Mouse (Mus musculus) kidney, embryonic 14.5 days (tissue): ENCODE measurements around the gene Fam185a. TPM values are rescaled to one million over a fixed set of nuclear protein-coding genes. Genes with fewer than 3 reads are reported as not detected.

ENCODE experiments used
- ATAC-seq: fragments of 200-750 bp; cut with Nextera tagmentation; 2 replicates; pipeline ENCODE4 v1.8.0; 2017; ENCODE audit warnings: moderate number of reproducible peaks, mild to moderate bottlenecking, moderate TSS enrichment, moderate library complexity; ENCODE audit not compliant: low FRiP score, low TSS enrichment
- H3K27ac ChIP-seq: fragments of 300-500 bp; sonication (generic); 2 replicates; pipeline ENCODE4 v1.5.1; 2014; ENCODE audit warnings: low read depth, mild to moderate bottlenecking, low read length, moderate library complexity, mixed read lengths
- H3K27me3 ChIP-seq: fragments of 300-500 bp; sonication (generic); 2 replicates; pipeline ENCODE4 v1.6.1; 2014; ENCODE audit warnings: mild to moderate bottlenecking, low read length; ENCODE audit not compliant: control insufficient read depth, insufficient read depth
- H3K36me3 ChIP-seq: fragments of 300-500 bp; sonication (generic); 2 replicates; pipeline ENCODE4 v1.6.1; 2014; ENCODE audit warnings: low read length, mixed read lengths; ENCODE audit not compliant: control insufficient read depth, insufficient read depth
- H3K4me1 ChIP-seq: fragments of 300-500 bp; sonication (generic); 2 replicates; pipeline ENCODE4 v1.6.1; 2014; ENCODE audit warnings: low read length, mixed read lengths; ENCODE audit not compliant: control insufficient read depth, insufficient read depth
- H3K4me2 ChIP-seq: fragments of 300-500 bp; sonication (generic); replicated peaks from 2 replicates; pipeline ENCODE4 v1.6.1; 2014; ENCODE audit warnings: low read depth, mild to moderate bottlenecking, low read length
- H3K4me3 ChIP-seq: fragments of 300-500 bp; sonication (generic); 2 replicates; pipeline ENCODE4 v1.5.1; 2014; ENCODE audit warnings: mild to moderate bottlenecking, low read length
- H3K9ac ChIP-seq: fragments of 300-500 bp; sonication (generic); 2 replicates; pipeline ENCODE4 v1.6.1; 2014; ENCODE audit warnings: low read depth, mild to moderate bottlenecking, low read length, moderate library complexity
- H3K9me3 ChIP-seq: fragments of 300-500 bp; sonication (generic); 2 replicates; pipeline ENCODE4 v1.6.1; 2016; ENCODE audit warnings: low read length; ENCODE audit not compliant: control insufficient read depth
- WGBS: fragments of 180-500 bp; shearing (Covaris S2); extraction: QIAGEN DNeasy Blood & Tissue Kit; methylation state at CpG from one replicate; pipeline ENCODE4 v1.1.7; 2014; 5-methylcytosine and 5-hydroxymethylcytosine counted together
- polyA plus RNA-seq: library from polyadenylated mRNA; unstranded; fragments of >200 nt; fragmentation: Nextera tagmentation; extraction: Ambion mirVana; gene quantifications from 2 replicates; pipeline ENCODE4 v1.2.1, GENCODE M21; 2014

The Fam185a gene
- 5.8 and 7.4 TPM in 2 replicates for polyA plus RNA-seq

DNA sequence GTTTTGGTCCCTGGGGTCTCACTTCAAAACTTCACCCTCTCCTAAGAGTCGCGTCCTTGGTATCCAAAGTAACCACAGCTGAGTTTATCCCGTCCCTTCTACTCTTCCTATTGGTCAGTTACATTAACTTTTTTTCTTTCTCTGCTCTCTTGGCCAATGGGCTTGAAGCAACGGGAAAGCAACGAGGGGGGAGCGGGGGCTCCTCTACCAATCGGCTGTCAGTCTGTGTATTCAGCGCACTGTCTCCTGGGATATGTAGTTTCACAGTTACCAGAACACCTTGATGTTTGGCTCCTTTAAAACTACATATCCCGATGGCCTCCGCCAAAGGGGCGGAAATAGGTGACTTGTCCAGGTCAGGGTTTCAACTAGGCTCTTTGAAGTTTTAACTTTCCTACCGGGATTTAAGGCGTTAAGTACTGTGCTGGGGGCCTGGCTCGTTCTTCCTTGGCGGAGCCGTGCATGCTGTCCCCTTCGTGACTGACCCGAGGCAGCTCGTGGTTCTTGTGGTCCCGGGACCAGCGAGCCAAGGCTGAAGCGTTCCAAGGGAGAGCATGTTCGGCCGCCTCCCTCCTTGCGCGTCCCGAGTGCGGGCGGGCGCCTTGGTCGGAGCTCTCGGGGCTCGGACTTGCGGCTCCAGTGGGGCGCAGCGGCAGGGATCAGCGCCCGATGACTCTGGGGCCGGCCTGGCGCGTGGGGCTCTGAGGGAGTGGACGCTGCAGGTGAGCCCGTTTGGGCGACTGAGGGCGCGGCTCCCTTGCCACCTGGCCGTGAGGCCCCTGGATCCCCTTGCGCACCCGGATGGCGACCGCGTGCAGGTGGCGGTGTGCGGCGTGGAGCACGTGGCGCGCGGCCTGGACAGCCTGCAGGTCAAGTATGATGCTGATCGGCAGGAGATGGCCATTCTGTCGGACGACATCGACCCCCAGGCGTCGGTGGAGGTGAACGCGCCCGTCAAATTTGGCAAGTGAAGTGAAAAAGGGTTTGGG lies at the start of gene Fam185a, which contains the start of gene Ccdc146:
Gene Fam185a, plus strand, starts transcription at position 345 of the 989 bp plus-strand sequence.
Gene Ccdc146, minus strand, starts transcription at position 64 of the 989 bp plus-strand sequence.
- WGBS, result under 1% methylated on average over 63 of the region's 68 CpGs
- Histone ChIP-seq H3K27ac (peak within 1 kb of the TSS; percentile 63; the same call in 1 of the 2 replicates), H3K4me2 (peak within 1 kb of the TSS; percentile 96)

DNA sequence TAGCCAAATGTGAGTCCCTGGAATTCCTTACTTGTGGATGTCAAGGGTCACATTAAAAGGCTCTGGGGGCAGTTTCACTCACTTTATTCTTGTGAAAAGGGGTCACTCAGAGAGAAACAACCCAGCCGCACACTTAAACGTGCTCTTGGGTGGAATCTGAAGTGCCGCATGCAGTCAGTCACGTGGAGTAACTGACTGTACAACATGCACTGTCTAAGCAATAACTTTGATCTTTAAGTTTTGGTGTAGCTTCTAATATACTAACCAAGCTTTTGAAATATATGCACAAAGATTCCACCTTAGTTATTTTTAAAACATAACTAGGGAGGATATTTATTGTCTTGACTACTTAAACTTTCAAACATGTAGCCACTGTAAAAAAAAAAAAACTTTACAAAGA lies 47.8 kb upstream of the Fam185a start:
- H3K9me3 ChIP-seq, result no peaks in the 10 kb centered on the region
- no peak overlapping the region for H3K27ac ChIP-seq
- no peak overlapping the region for H3K4me2 ChIP-seq
- H3K36me3 ChIP-seq, result no peaks in the 10 kb centered on the region
- peaks cover 19% of the 10 kb centered on the region for H3K27me3 ChIP-seq
- 0 out of 2 replicates have a peak, but pooled peaks cover 4% of the 10 kb centered on the region for H3K4me1 ChIP-seq
- no peak for ATAC-seq
- no peak overlapping the region for H3K9ac ChIP-seq
- H3K4me3 ChIP-seq, result no peak overlapping the region
- WGBS, result 85% methylated on average over 4 of the region's 4 CpGs

More for the DNA sequence above, at the start of gene Fam185a, which contains the start of gene Ccdc146:
- Histone ChIP-seq H3K36me3 (no peaks in the 10 kb centered on the region), H3K27me3 (no peaks in the 10 kb centered on the region), H3K4me3 (peak within 1 kb of the TSS; percentile 78), H3K9me3 (no peaks in the 10 kb centered on the region), H3K4me1 (no peaks in the 10 kb centered on the region), H3K9ac (peak within 1 kb of the TSS; percentile 75)
- ATAC-seq, result peak; percentile 100

DNA sequence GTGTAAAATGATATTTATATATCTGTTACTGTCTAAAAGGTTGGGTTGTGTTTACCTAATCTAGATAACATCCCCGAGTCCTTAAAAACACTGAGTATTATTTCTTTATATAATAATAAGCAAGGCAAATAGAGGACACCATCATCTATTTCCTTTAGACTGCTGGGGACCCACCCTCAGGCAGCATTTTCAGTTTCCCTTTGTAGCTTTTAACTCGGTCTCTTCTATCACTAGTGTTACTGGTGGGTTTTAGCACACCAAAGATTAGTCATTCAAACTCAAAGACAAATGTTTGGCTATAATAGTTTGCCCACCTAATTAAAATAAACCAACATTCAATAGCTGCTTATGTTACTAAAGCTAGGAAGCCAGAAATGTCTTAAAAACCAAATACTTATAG lies 46.4 kb upstream of the Fam185a start:
- Histone ChIP-seq H3K27ac (no peak overlapping the region), H3K9me3 (no peaks in the 10 kb centered on the region), H3K9ac (no peak overlapping the region), H3K4me1 (peaks cover 5% of the 10 kb centered on the region; the same call in 1 of the 2 replicates), H3K4me2 (no peak overlapping the region), H3K27me3 (peaks cover 10% of the 10 kb centered on the region; the same call in 1 of the 2 replicates), H3K4me3 (no peak overlapping the region), H3K36me3 (no peaks in the 10 kb centered on the region)
- ATAC-seq, result no peak
- WGBS, result 79% methylated on average over 2 of the region's 2 CpGs

DNA sequence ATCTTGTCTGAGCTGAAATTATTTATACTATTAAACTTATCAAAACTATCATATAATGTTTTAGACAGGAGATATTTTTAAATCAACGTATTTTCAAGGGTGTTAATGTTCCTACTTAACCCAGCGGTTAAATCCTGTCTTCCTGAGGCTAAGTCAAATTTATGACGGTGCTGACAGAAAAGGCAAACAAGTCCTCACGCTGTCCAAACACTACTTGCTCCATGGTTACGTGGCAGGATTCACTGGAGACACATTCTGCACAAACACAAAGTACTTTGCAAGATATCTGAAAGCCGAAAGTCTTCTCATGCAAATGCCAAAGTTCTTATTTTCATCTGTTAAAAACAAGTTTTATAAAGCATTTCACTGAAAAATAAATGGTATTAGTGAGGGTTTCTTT lies 42.8 kb upstream of the Fam185a start:
- no peaks in the 10 kb centered on the region for H3K9me3 ChIP-seq
- ATAC-seq, result no peak; the same call in 1 of the 2 replicates
- H3K27me3 ChIP-seq, result no peaks in the 10 kb centered on the region; the same call in 1 of the 2 replicates
- peaks cover 13% of the 10 kb centered on the region; the same call in 1 of the 2 replicates for H3K4me1 ChIP-seq
- H3K4me3 ChIP-seq, result no peak overlapping the region
- WGBS, result 21% methylated on average over 6 of the region's 6 CpGs
- H3K9ac ChIP-seq, result no peak overlapping the region
- no peak overlapping the region for H3K4me2 ChIP-seq
- H3K27ac ChIP-seq, result no peak overlapping the region
- no peaks in the 10 kb centered on the region for H3K36me3 ChIP-seq

DNA sequence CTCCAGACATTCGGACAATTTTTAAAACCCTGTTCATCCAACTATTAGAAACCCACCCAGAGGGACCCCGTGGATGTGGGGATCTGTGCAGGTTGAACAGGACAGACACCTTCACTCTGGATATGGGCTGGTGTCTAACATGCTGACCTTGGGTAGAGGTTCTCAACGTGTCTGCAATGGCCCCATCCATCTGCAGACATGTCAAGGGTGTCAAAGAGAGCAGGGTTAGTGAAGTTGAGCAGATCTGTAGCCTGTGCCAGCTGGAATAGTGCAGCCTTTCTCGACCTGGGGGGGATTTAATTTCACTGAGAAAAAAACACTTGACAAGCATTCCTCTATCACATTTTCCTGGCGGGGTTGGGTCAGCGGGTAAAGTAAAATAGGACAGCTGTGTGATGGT lies 42.1 kb upstream of the Fam185a start:
- 32% methylated on average over 6 of the region's 6 CpGs for WGBS
- no peak overlapping the region for H3K4me2 ChIP-seq
- H3K27ac ChIP-seq, result no peak overlapping the region
- H3K9ac ChIP-seq, result no peak overlapping the region
- peak; percentile 51 for ATAC-seq
- no peaks in the 10 kb centered on the region for H3K36me3 ChIP-seq
- H3K27me3 ChIP-seq, result no peaks in the 10 kb centered on the region; the same call in 1 of the 2 replicates
- no peak overlapping the region for H3K4me3 ChIP-seq
- H3K4me1 ChIP-seq, result peaks cover 13% of the 10 kb centered on the region; the same call in 1 of the 2 replicates
- H3K9me3 ChIP-seq, result no peaks in the 10 kb centered on the region

DNA sequence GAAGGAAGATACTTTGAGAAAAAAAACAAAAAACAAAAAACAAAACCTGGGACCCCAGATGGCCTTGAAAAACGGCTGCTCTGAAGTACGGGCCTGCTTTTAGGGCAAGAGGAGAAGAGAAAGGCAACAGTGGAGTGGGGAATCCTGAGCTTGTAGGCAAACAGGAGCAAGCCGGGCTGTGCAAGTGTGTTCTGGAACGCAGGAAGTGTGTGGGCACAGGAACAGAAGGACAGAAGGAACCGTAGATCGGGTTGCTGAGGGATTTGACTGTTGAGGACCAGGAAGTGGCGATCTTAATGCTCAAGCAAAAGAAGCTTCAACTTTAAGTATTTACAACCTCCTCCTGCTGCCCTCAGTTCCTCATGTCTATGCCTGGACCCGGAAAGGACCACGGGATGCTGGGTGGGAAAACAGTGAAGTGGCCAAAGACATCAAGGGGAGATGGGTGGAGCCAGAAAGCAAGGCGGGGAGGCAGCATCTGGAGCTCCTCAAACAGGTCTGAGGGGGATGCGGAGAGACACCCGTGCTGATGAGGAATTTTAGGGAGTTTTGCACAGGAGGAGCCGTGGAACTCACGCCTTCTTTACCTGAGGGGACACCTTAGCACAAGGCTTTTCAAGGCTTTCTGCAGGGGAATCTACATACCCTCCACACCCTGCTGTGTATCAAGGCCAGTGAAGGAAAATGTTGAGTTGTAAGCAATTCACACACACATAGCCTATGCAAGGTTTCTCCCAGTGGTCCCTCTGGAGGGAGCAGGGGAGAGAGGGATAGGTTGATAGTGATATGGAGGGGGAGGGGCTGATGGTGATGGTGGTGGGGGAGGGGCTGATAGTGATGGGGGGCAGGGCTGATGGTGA lies 41.1 kb upstream of the Fam185a start:
- Histone ChIP-seq H3K27ac (no peak overlapping the region; the same call in 1 of the 2 replicates), H3K4me2 (peak overlapping the region; percentile 12; the same call in 1 of the 2 replicates), H3K36me3 (no peaks in the 10 kb centered on the region), H3K4me1 (peaks cover 13% of the 10 kb centered on the region; the same call in 1 of the 2 replicates), H3K4me3 (no peak overlapping the region), H3K9ac (no peak overlapping the region), H3K9me3 (no peaks in the 10 kb centered on the region), H3K27me3 (no peaks in the 10 kb centered on the region)
- ATAC-seq, result peak; percentile 62
- 18% methylated on average over 14 of the region's 14 CpGs for WGBS

DNA sequence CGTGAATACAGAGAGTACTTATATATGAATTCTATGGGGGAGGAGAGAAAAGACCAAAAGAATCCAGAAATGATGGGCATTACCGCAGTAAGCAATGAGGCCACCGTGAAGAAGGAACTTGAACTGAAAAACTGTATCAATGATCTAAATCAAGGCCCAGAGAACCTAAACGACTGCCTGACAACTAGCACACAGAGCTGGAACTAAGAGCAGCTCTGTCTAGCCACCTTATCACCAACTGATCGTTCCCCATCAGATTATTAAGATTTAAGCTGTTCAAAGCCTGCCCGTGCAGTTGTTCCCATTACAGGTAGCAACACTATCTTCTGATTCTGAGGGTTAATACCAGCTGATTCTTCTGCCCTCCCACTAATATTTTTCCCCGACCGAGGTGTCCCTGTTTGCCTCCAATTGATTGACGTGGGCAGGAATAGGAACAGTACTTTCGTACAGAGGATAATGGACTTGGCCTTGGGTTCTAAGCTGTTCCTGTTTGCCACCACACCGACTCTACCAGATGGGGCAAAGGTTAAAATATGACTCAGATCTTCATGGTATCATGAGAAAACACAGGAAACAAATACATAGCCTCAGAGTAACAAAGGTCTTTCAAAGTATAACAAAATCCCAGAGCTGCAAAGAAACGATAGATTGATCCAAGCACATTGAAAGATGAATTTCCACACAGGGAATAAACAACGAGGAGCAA lies 40.4 kb upstream of the Fam185a start:
- Histone ChIP-seq H3K9ac (no peak overlapping the region), H3K4me1 (peaks cover 13% of the 10 kb centered on the region; the same call in 1 of the 2 replicates), H3K27ac (no peak overlapping the region), H3K9me3 (no peaks in the 10 kb centered on the region), H3K4me2 (no peak overlapping the region), H3K27me3 (no peaks in the 10 kb centered on the region), H3K36me3 (no peaks in the 10 kb centered on the region), H3K4me3 (no peak overlapping the region)
- no peak for ATAC-seq
- WGBS, result 71% methylated on average over 13 of the region's 13 CpGs

DNA sequence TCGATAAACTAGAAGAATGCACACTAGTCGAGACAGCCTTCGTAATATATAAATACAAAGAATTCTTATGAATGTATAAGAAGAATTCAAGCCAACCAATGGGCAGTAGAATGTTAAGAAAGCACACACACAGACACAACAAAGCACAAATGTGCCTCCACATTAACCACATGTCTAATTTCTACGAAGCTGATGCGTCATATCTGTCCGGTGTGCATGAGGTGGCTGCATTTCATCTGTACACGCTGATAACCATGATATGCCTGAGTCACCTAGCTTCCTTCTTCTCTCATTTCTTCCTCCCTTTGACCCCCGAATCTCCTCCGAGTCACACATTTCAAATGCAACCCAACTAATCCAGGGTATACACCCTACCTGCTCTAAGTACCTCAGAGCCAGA lies 39.8 kb upstream of the Fam185a start:
- Histone ChIP-seq H3K4me1 (peaks cover 13% of the 10 kb centered on the region; the same call in 1 of the 2 replicates), H3K9ac (no peak overlapping the region), H3K27me3 (no peaks in the 10 kb centered on the region), H3K4me3 (no peak overlapping the region), H3K9me3 (no peaks in the 10 kb centered on the region), H3K27ac (no peak overlapping the region), H3K4me2 (no peak overlapping the region), H3K36me3 (no peaks in the 10 kb centered on the region)
- no peak for ATAC-seq
- WGBS, result 91% methylated on average over 9 of the region's 9 CpGs
